15 mouse cellular contexts compared by ENCODE assay signal in the genomic region with DNA sequence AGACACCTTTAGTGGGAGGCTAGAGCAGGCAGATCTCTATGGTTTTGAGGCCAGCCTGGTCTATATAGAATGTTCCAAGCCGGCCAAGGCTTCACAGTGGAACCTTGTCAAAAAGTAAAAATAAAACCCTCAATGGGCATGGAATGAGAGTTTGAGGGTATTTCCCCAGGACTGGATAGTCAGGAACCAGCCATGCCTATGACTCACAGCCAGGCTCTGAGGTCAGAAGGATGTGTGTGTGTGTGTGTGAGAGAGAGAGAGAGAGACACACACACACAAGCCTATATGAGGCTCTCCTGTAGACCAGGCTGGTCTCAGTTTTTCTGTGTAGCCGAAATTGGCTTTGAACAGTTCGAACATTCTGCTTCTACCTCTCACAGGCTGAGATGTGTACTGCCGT. TPM values are rescaled to one million over a fixed set of nuclear protein-coding genes. Genes with fewer than 3 reads are reported as not detected.
"Had no signal": no experiment of that assay in that cellular context is flagged by ENCODE, and none has a peak within 500 bp of the region (broad histone marks: within the 10 kb centered on the region; RNA-seq: fewer than 3 reads in every experiment).

No protein-coding gene starts in this region.

- H3K9me3 ChIP-seq: kidney, embryonic 15.5 days; limb, embryonic 12.5 days; lung, embryonic 15.5 days; midbrain, embryonic 12.5 days had no signal

- H3K9ac ChIP-seq: kidney, embryonic 15.5 days; limb, embryonic 12.5 days; lung, embryonic 15.5 days; midbrain, embryonic 12.5 days had no signal

- H3K4me3 ChIP-seq: kidney, embryonic 15.5 days; limb, embryonic 12.5 days; lung, embryonic 15.5 days; midbrain, embryonic 12.5 days had no signal

- ATAC-seq: intestine, embryonic 16.5 days; midbrain, embryonic 16.5 days had no signal

- H3K27ac ChIP-seq: kidney, embryonic 15.5 days; limb, embryonic 12.5 days; lung, embryonic 15.5 days; midbrain, embryonic 12.5 days; stomach, postnatal 0 days had no signal

- DNase-seq: kidney, adult 2 months; kidney, postnatal 25 days; right cerebral cortex, postnatal 14 days had no signal

- H3K36me3 ChIP-seq: kidney, embryonic 15.5 days; limb, embryonic 12.5 days; lung, embryonic 15.5 days; midbrain, embryonic 12.5 days had no signal

- H3K4me2 ChIP-seq: kidney, embryonic 15.5 days; limb, embryonic 12.5 days; lung, embryonic 15.5 days; midbrain, embryonic 12.5 days had no signal

RNA-seq across cellular contexts. Expression of gene Gfap, which starts 6.0 kb away (rescaled TPM):
- polyA plus RNA-seq: midbrain, embryonic 12.5 days had no signal

RNA-seq across cellular contexts. Expression of gene Fam187a, which starts 9.7 kb away (rescaled TPM):
- total RNA-seq: layer of hippocampus, postnatal 10 days; liver, adult 2 months; megakaryocyte-erythroid progenitor cell, adult 5-6 weeks had no signal
- polyA plus RNA-seq: intestine, embryonic 16.5 days; kidney, adult 2 months; kidney, embryonic 15.5 days; limb, embryonic 12.5 days; liver, adult 2 months; lung, embryonic 15.5 days; midbrain, embryonic 12.5 days; midbrain, embryonic 16.5 days; neural tube, embryonic 14.5 days; stomach, postnatal 0 days; urinary bladder, adult 2 months had no signal

RNA-seq across cellular contexts. Expression of gene Ccdc103, which starts 13.7 kb away (rescaled TPM):
- total RNA-seq: megakaryocyte-erythroid progenitor cell, adult 5-6 weeks had no signal
